Mouse (Mus musculus): Measurements from ENCODE around the gene Gm4952. TPM values are rescaled to one million over a fixed set of nuclear protein-coding genes. Genes with fewer than 3 reads are reported as not detected.
A peak's percentile ranks its signal among the peaks of the same experiment; 100 is the strongest.

Gm4952 gene
- not detected in 2 replicates for polyA plus RNA-seq (2014; fragmentation: Nextera tagmentation; extraction: Ambion mirVana)

DNA sequence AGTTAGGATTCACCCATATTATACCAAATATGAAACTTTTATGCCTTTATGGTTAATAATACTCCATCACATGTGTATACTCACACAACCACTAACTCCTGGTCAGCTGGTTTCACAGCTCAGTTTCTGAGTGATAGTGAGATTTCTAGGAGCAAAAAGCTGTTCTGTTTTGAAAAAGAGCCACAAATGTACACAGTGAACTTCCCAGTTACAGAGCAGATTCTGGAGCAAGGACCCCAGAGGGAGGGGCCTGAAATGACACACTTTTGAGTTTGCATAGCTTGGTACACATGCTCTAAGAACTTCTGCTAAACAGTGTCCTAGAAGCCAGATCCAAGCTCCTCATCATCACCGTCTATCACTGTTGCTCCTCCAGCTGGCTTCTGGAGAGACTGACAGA, at the start of gene Gm4952:
Gene Gm4952 (plus strand): TSS at position 301 of the 400 bp plus-strand sequence.
- Histone ChIP-seq H3K4me3 (replicated peaks; ENCODE audit: low read length) (no peak within 1 kb of the TSS), H3K4me2 (replicated peaks) (no peak within 1 kb of the TSS), H3K36me3 (replicated peaks; ENCODE audit: control insufficient read depth, insufficient read depth) (no peaks in the 10 kb centered on the region), H3K27me3 (ENCODE audit: control insufficient read depth, insufficient read depth, low read length) (peaks cover 1% of the 10 kb centered on the region; the same call in 1 of the 2 replicates), H3K9me3 (ENCODE audit: control insufficient read depth, low read length) (no peaks in the 10 kb centered on the region), H3K9ac (no peak within 1 kb of the TSS), H3K27ac (no peak within 1 kb of the TSS), H3K4me1 (replicated peaks; ENCODE audit: control insufficient read depth, insufficient read depth, low read length) (peaks cover 10% of the 10 kb centered on the region; the same call in 1 of the 2 replicates)
- WGBS: 74% methylated on average over 1 of the region's 1 CpGs
- ATAC-seq (ENCODE audit: low FRiP score) (no peak), DNase-seq (ENCODE audit: low spot score) (no peak)

DNA sequence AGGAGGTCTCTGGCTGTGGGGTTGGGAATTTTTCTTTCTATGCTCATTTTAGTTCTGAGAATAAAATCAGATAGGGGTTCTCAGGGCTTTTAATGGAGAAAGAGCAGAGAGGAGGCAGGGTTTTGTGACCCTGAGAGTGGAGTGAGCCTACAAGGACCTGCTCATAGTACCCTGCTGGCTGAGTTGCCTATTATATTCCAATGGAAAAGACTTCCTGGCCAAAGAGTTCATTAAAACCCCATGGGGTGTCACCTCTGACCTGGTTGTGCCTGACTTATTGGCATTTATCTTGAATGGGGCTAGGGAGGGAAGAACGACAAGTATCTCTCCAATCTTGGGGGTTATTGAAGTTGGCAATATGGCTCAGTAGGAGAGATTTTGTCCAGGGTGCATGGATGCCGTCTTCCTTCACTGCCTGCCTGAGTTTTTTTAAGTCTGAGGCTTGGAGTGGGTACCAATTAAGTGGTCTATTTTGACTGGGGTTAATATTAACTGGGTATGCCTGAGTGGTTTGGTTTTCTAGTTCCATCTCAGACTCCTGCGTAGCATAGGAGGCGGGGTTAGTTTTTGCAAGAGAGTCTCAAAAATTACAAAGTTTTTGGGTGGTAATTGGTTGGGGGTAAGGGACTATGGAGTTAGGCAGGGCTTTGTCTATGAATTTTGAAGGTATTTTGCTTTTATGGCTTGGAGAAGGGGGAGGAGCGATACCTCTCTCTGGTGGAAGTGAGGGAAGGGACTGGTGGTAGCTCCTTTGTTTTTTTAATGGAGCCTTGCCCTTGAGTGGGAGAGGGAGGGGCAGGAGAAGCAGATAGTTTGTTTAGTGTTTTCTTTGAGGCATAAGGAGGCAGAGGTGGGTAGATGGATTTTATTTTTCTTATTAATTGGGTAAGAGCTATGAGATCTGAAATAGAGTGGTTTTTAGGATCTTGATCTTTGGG, 49.5 kb upstream of the Gm4952 start:
- Histone ChIP-seq H3K4me1 (replicated peaks; ENCODE audit: control insufficient read depth, insufficient read depth, low read length) (no peaks in the 10 kb centered on the region), H3K4me3 (replicated peaks; ENCODE audit: low read length) (no peak overlapping the region), H3K36me3 (replicated peaks; ENCODE audit: control insufficient read depth, insufficient read depth) (no peaks in the 10 kb centered on the region), H3K27ac (no peak overlapping the region), H3K4me2 (replicated peaks) (no peak overlapping the region), H3K9ac (no peak overlapping the region), H3K9me3 (ENCODE audit: control insufficient read depth, low read length) (no peaks in the 10 kb centered on the region), H3K27me3 (ENCODE audit: control insufficient read depth, insufficient read depth, low read length) (no peaks in the 10 kb centered on the region)
- ATAC-seq (ENCODE audit: low FRiP score): no peak
- WGBS: 46% methylated on average over 5 of the region's 5 CpGs
- no peak for DNase-seq (ENCODE audit: low spot score)

DNA sequence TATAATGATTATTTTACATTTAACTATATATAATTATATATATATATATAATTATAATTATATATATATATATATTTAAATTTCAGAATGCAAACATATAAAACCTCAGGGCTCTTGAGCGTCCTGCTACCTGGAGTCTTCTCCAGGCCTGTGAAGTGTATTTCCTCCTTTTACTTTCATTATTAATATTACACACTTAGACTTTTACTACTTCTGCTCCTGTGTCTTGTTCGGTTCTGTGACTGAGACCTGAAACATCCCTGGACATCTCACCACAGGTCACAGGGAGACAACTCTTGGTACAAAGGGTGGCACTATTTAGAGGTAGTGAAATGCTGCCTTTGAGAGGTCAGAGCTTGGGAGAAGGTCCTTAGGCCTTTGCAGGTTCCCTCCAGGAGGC, 43.5 kb upstream of the Gm4952 start:
- Histone ChIP-seq H3K4me3 (replicated peaks; ENCODE audit: low read length) (no peak overlapping the region), H3K27ac (no peak overlapping the region), H3K27me3 (ENCODE audit: control insufficient read depth, insufficient read depth, low read length) (no peaks in the 10 kb centered on the region), H3K9me3 (ENCODE audit: control insufficient read depth, low read length) (no peaks in the 10 kb centered on the region), H3K9ac (no peak overlapping the region), H3K36me3 (replicated peaks; ENCODE audit: control insufficient read depth, insufficient read depth) (no peaks in the 10 kb centered on the region), H3K4me1 (replicated peaks; ENCODE audit: control insufficient read depth, insufficient read depth, low read length) (no peaks in the 10 kb centered on the region), H3K4me2 (replicated peaks) (no peak overlapping the region)
- WGBS: 95% methylated on average over 2 of the region's 2 CpGs
- ATAC-seq (ENCODE audit: low FRiP score) (no peak), DNase-seq (ENCODE audit: low spot score) (no peak)

DNA sequence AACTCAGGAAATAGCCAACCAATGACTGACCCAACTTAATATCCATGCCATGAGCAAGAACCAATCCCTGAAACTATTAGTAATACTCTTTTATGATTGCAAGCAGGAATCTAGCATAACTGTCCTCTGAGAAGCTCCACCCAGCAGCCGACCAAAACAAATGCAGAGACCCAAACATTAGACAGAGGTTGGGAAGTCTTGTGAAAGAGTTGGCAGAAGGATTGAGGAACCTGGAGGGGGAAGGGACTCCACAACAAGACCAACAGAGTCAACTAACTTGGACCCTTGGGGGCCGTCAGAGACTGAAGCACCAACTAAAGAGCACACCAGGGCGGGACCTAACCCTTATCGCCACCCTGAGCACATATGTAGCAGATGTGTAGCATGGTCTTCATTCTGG, 41.6 kb upstream of the Gm4952 start:
- Histone ChIP-seq H3K27ac (no peak overlapping the region), H3K36me3 (replicated peaks; ENCODE audit: control insufficient read depth, insufficient read depth) (no peaks in the 10 kb centered on the region), H3K4me3 (replicated peaks; ENCODE audit: low read length) (no peak overlapping the region), H3K27me3 (ENCODE audit: control insufficient read depth, insufficient read depth, low read length) (no peaks in the 10 kb centered on the region), H3K4me2 (replicated peaks) (no peak overlapping the region), H3K9me3 (ENCODE audit: control insufficient read depth, low read length) (no peaks in the 10 kb centered on the region), H3K9ac (no peak overlapping the region), H3K4me1 (replicated peaks; ENCODE audit: control insufficient read depth, insufficient read depth, low read length) (no peaks in the 10 kb centered on the region)
- ATAC-seq (ENCODE audit: low FRiP score) (no peak), DNase-seq (ENCODE audit: low spot score) (no peak)
- WGBS: 88% methylated on average over 4 of the region's 4 CpGs

DNA sequence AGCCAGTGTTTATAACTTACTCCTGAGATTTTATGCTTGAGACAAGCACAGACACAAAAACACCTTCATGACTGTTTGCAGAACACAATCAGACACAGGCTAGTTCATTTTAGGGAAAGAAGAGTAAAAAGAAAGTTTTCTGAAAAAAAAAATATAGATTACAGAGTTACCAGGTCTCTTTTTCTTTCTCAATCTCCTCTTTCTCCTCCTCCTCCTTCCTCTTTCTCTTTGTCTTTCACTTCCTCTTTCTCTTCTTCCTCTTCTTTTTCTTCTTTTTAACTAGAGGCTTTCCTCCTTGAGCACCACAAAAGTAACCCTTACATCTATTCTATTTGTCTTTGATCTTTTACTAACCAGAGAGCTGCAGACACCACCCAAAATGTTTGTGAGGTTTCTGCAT, 35.6 kb upstream of the Gm4952 start:
- Histone ChIP-seq H3K9ac (no peak overlapping the region), H3K36me3 (replicated peaks; ENCODE audit: control insufficient read depth, insufficient read depth) (no peaks in the 10 kb centered on the region), H3K4me2 (replicated peaks) (no peak overlapping the region), H3K27ac (no peak overlapping the region), H3K27me3 (ENCODE audit: control insufficient read depth, insufficient read depth, low read length) (no peaks in the 10 kb centered on the region), H3K4me1 (replicated peaks; ENCODE audit: control insufficient read depth, insufficient read depth, low read length) (no peaks in the 10 kb centered on the region), H3K9me3 (ENCODE audit: control insufficient read depth, low read length) (no peaks in the 10 kb centered on the region), H3K4me3 (replicated peaks; ENCODE audit: low read length) (no peak overlapping the region)
- ATAC-seq (ENCODE audit: low FRiP score) (no peak), DNase-seq (ENCODE audit: low spot score) (no peak)

DNA sequence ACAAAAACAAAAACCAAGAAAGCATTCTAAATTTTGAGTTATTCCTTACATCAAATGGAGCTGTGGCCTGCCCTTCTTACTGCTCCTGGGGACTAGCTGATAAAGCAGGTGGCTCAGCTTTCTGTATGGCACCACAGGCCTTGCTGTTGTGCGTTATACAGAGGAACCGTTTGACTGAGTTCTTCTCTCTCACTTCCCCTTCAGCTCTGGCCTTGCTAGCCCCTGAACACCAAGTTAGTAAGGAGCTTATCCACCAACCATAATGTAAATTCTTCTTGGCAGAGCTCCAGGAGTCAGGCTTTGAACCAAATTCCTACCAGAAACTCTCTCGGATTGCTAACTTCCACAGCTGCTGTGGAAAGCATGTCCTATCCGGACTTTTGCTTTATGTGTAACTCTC, 32.8 kb upstream of the Gm4952 start:
- Histone ChIP-seq H3K9me3 (ENCODE audit: control insufficient read depth, low read length) (no peaks in the 10 kb centered on the region), H3K4me2 (replicated peaks) (no peak overlapping the region), H3K27ac (no peak overlapping the region), H3K27me3 (ENCODE audit: control insufficient read depth, insufficient read depth, low read length) (no peaks in the 10 kb centered on the region), H3K4me1 (replicated peaks; ENCODE audit: control insufficient read depth, insufficient read depth, low read length) (no peaks in the 10 kb centered on the region), H3K4me3 (replicated peaks; ENCODE audit: low read length) (no peak overlapping the region), H3K36me3 (replicated peaks; ENCODE audit: control insufficient read depth, insufficient read depth) (no peaks in the 10 kb centered on the region), H3K9ac (no peak overlapping the region)
- 66% methylated on average over 4 of the region's 4 CpGs for WGBS
- ATAC-seq (ENCODE audit: low FRiP score): no peak
- DNase-seq (ENCODE audit: low spot score): no peak

DNA sequence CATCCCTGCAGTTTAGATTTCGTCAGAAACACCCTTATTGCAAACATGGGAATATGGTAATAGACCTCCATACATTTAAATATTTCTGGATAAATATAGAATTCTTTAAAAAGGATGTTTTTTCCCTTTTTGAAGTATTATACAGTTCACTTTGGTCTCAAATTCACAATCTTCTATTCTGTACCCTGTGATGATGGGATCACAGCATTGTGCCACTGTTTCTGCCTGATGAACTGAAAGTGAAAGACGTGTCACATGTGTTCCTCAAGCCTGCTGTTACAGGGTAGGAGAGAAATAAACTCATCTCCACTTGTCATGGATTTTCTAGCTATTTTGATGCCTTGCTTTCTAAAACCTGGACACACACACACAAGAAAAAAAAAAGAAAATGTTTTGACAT, 28.9 kb upstream of the Gm4952 start:
- Histone ChIP-seq H3K4me3 (replicated peaks; ENCODE audit: low read length) (no peak overlapping the region), H3K9me3 (ENCODE audit: control insufficient read depth, low read length) (no peaks in the 10 kb centered on the region), H3K27ac (no peak overlapping the region), H3K36me3 (replicated peaks; ENCODE audit: control insufficient read depth, insufficient read depth) (no peaks in the 10 kb centered on the region), H3K4me1 (replicated peaks; ENCODE audit: control insufficient read depth, insufficient read depth, low read length) (peaks cover 6% of the 10 kb centered on the region), H3K4me2 (replicated peaks) (no peak overlapping the region), H3K27me3 (ENCODE audit: control insufficient read depth, insufficient read depth, low read length) (no peaks in the 10 kb centered on the region), H3K9ac (no peak overlapping the region)
- DNase-seq (ENCODE audit: low spot score) (no peak), ATAC-seq (ENCODE audit: low FRiP score) (no peak)
- whole genome bisulfite sequencing: 71% methylated on average over 2 of the region's 2 CpGs

DNA sequence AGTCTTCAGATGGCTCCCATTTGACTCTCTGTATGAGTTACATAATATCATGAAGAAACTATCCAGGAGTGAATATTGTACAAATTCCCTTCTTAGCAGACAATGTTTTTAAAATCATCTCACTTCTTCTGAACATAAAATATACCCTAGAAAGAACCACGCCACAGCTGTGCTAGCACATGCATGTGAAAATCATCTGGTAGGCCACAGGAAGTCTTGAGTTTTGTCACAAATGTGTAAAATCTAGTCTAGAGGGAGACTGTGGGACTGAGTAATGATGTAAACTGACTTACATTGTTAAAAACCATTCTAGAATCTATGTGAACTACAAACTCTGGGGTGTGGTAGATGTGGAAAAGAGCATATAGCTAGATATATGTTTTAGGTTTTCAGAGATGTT, 28.1 kb upstream of the Gm4952 start:
- 100% methylated on average over 1 of the region's 1 CpGs for WGBS
- Histone ChIP-seq H3K9ac (no peak overlapping the region), H3K27me3 (ENCODE audit: control insufficient read depth, insufficient read depth, low read length) (no peaks in the 10 kb centered on the region), H3K27ac (no peak overlapping the region), H3K4me1 (replicated peaks; ENCODE audit: control insufficient read depth, insufficient read depth, low read length) (peaks cover 6% of the 10 kb centered on the region), H3K36me3 (replicated peaks; ENCODE audit: control insufficient read depth, insufficient read depth) (no peaks in the 10 kb centered on the region), H3K4me3 (replicated peaks; ENCODE audit: low read length) (no peak overlapping the region), H3K4me2 (replicated peaks) (no peak overlapping the region), H3K9me3 (ENCODE audit: control insufficient read depth, low read length) (no peaks in the 10 kb centered on the region)
- ATAC-seq (ENCODE audit: low FRiP score) (no peak), DNase-seq (ENCODE audit: low spot score) (no peak)

DNA sequence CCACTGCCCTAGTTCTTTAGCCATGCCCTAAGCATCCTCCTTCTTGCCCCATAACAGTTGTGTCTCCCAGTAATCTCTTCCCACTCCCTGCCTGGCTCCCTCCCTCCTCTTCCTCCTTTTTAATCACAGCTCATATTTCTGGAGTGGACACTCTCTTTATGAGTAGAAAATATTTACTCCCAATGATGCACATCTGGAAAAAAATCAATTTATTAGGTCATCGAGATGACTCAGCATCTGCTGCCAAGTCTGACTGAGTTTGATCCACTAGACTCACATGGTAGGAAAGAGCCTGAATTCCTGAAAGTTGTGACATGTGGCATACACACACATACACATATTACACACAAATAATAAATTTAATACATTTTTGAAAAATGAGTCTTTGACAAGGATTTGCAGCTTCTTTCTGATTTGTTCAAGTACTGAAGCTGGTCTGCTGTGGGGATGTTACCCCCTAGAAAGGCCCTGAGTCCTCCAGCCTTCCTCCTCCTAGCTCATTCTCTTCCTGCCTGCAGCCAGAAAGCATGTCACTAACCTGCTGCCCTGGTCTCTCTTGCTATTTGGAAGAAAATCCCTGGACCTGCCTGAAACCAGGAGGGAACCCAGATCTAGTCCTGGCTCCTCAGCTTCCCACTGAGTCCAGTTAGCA, 27.0 kb upstream of the Gm4952 start:
- H3K4me1 ChIP-seq (replicated peaks; ENCODE audit: control insufficient read depth, insufficient read depth, low read length): peaks cover 6% of the 10 kb centered on the region
- peak overlapping the region; percentile 28 for H3K4me3 ChIP-seq (replicated peaks; ENCODE audit: low read length)
- peak overlapping the region; percentile 22; the same call in 1 of the 2 replicates for H3K27ac ChIP-seq
- H3K4me2 ChIP-seq (replicated peaks): peak overlapping the region; percentile 51
- H3K9me3 ChIP-seq (ENCODE audit: control insufficient read depth, low read length): no peaks in the 10 kb centered on the region
- no peaks in the 10 kb centered on the region for H3K27me3 ChIP-seq (ENCODE audit: control insufficient read depth, insufficient read depth, low read length)
- no peak for DNase-seq (ENCODE audit: low spot score)
- no peak for ATAC-seq (ENCODE audit: low FRiP score)
- H3K36me3 ChIP-seq (replicated peaks; ENCODE audit: control insufficient read depth, insufficient read depth): peaks cover 2% of the 10 kb centered on the region
- peak overlapping the region; percentile 45 for H3K9ac ChIP-seq
- 89% methylated on average over 1 of the region's 1 CpGs for WGBS
